Mouse (Mus musculus) embryonic fibroblast, embryonic 13.5 days (primary cell): Measurements from ENCODE around the gene Slc29a4. TPM values are rescaled to one million over a fixed set of nuclear protein-coding genes. Genes with fewer than 3 reads are reported as not detected.

Experiments
- H3K27ac ChIP-seq: 2 replicates; pipeline ENCODE4 v1.5.1; 2012; ENCODE audit warnings: low read length, control low read depth, inconsistent platforms; ENCODE audit not compliant: insufficient read depth
- H3K4me1 ChIP-seq: 2 replicates; pipeline ENCODE4 v1.6.1; 2011; ENCODE audit warnings: low read length; ENCODE audit not compliant: control insufficient read depth, insufficient read depth
- H3K4me3 ChIP-seq: 2 replicates; pipeline ENCODE4 v1.5.1; 2011; ENCODE audit warnings: mild to moderate bottlenecking, control low read depth, low read length; ENCODE audit not compliant: insufficient read depth
- CTCF ChIP-seq: IDR thresholded peaks from 2 replicates; pipeline ENCODE4 v1.5.1; 2011; ENCODE audit warnings: mild to moderate bottlenecking, control low read depth, low read length, moderate library complexity, borderline replicate concordance; ENCODE audit not compliant: insufficient read depth
- POLR2A ChIP-seq: IDR thresholded peaks from 2 replicates; pipeline ENCODE4 v1.6.1; 2011; ENCODE audit warnings: low read depth, mild to moderate bottlenecking, control low read depth, low read length, moderate library complexity
- polyA plus RNA-seq: library from polyadenylated mRNA; stranded (reverse); fragments of >200 nt; gene quantifications from 2 replicates; pipeline ENCODE4 v1.2.4, GENCODE M21; 2011; ENCODE audit warnings: low read depth; ENCODE audit not compliant: missing spikeins, insufficient read length

The Slc29a4 gene
- polyA plus RNA-seq, 1 experiment, result 0.39 TPM

GRCm38 (mm10) chr5:142694627-142695340 lies 2.5 kb downstream of the Slc29a4 start:
- no peak for TF ChIP-seq CTCF
- TF ChIP-seq POLR2A, result no peak
- H3K4me1 ChIP-seq, result no peaks in the 10 kb centered on the region
- H3K27ac ChIP-seq, result no peak overlapping the region
- H3K4me3 ChIP-seq, result no peak overlapping the region

- Histone ChIP-seq H3K4me1 (no peaks in the 10 kb centered on the region), H3K4me3 (no peak overlapping the region), H3K27ac (no peak overlapping the region)
- no peak for TF ChIP-seq POLR2A
- no peak for TF ChIP-seq CTCF
These were observed 3.9 kb downstream of the Slc29a4 start for GRCm38 (mm10) chr5:142696258-142696657.

- Histone ChIP-seq H3K4me3 (no peak overlapping the region), H3K27ac (no peak overlapping the region), H3K4me1 (no peaks in the 10 kb centered on the region)
- TF ChIP-seq POLR2A (no peak), CTCF (no peak)
These were observed 4.6 kb downstream of the Slc29a4 start for GRCm38 (mm10) chr5:142696865-142697264.

- TF ChIP-seq POLR2A (no peak), CTCF (no peak)
- no peak overlapping the region for H3K4me3 ChIP-seq
- H3K4me1 ChIP-seq, result no peaks in the 10 kb centered on the region
- H3K27ac ChIP-seq, result no peak overlapping the region
These were observed 5.4 kb downstream of the Slc29a4 start for GRCm38 (mm10) chr5:142697742-142698141.

- TF ChIP-seq CTCF, result no peak
- TF ChIP-seq POLR2A, result no peak
- H3K4me1 ChIP-seq, result no peaks in the 10 kb centered on the region
- H3K27ac ChIP-seq, result no peak overlapping the region
- H3K4me3 ChIP-seq, result no peak overlapping the region
These were observed 8.7 kb downstream of the Slc29a4 start for GRCm38 (mm10) chr5:142700842-142701589.

GRCm38 (mm10) chr5:142701651-142702510 lies 9.6 kb downstream of the Slc29a4 start:
- no peak overlapping the region for H3K27ac ChIP-seq
- H3K4me3 ChIP-seq, result peak overlapping the region; percentile 34
- TF ChIP-seq POLR2A (no peak), CTCF (no peak)
- no peaks in the 10 kb centered on the region for H3K4me1 ChIP-seq

- Histone ChIP-seq H3K4me1 (no peaks in the 10 kb centered on the region), H3K27ac (no peak overlapping the region), H3K4me3 (peak overlapping the region; percentile 34)
- no peak for TF ChIP-seq POLR2A
- TF ChIP-seq CTCF, result no peak
These were observed 10.3 kb downstream of the Slc29a4 start for GRCm38 (mm10) chr5:142702511-142703138.

- no peak overlapping the region for H3K4me3 ChIP-seq
- no peak overlapping the region for H3K27ac ChIP-seq
- TF ChIP-seq POLR2A (no peak), CTCF (no peak)
- H3K4me1 ChIP-seq, result no peaks in the 10 kb centered on the region
These were observed 11.3 kb downstream of the Slc29a4 start for GRCm38 (mm10) chr5:142703569-142703968.

- TF ChIP-seq POLR2A (no peak), CTCF (no peak)
- H3K4me1 ChIP-seq, result no peaks in the 10 kb centered on the region
- no peak overlapping the region for H3K4me3 ChIP-seq
- H3K27ac ChIP-seq, result no peak overlapping the region
These were observed 15.4 kb downstream of the Slc29a4 start for GRCm38 (mm10) chr5:142707709-142708108.
